Mouse (Mus musculus): Measurements from ENCODE around the gene Pomgnt1. TPM values are rescaled to one million over a fixed set of nuclear protein-coding genes. Genes with fewer than 3 reads are reported as not detected.

Gene Pomgnt1
- total and polyA plus RNA-seq, 2 experiments from 2014 or later: 57.6 to 80.3 TPM

DNA sequence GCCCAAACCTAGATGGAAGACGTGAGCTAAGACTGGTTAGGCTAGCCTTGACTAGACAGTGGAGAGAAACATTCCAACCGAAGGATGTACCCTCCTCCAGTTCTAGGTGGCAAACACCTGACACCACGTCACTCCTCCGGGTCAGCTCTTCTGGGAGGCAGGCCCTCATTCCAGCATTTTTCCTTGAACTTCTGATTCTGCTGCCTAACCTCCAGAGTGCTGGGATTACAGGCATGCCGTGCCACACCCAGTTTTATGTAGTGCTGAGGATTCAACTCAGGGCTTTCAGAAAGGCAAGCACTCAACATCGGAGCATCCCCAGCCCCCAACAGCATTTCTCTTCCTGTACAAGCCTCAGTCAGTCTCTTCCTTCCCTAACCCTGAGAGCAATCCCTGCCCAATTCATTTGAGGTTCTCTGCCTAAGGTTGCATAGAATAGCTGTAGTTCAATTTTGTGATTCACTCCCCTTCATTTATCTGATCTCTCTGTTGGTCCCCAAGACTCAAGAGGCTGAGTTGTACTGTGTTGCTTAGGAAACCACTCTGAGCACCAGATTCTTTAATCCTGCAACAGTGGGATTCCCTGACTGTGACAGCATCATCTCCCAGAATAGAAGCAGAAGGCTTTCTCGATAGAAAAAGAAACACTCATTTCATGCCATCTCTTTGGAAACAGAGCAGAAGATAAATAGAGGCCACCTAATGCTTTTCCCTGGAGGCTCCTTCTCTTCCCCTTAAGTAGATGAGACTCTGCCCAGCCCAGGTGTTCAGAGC, 17.3 kb downstream of the Pomgnt1 start:
- no peak for TF ChIP-seq CTCF (IDR thresholded peaks at IDR 0.05; ENCODE audit: low read depth)
- Histone ChIP-seq H3K27me3 (ENCODE audit: insufficient read depth, low read length) (no peaks in the 10 kb centered on the region), H3K27ac (ENCODE audit: low read depth, low read length) (peak overlapping the region; percentile 54; the same call in 1 of the 2 replicates), H3K4me3 (ENCODE audit: low read depth, low read length) (no peak overlapping the region), H3K4me1 (ENCODE audit: insufficient read depth) (peaks cover 5% of the 10 kb centered on the region; the same call in 1 of the 2 replicates), H3K9me3 (ENCODE audit: low read length) (no peaks in the 10 kb centered on the region), H3K9ac (no peak overlapping the region), H3K36me3 (ENCODE audit: insufficient read depth) (no peaks in the 10 kb centered on the region), H3K4me2 (ENCODE audit: low read depth) (no peak overlapping the region)
- DNase-seq (peak; percentile 61), ATAC-seq (peak; percentile 70)
- WGBS: 76% methylated on average over 7 of the region's 7 CpGs

DNA sequence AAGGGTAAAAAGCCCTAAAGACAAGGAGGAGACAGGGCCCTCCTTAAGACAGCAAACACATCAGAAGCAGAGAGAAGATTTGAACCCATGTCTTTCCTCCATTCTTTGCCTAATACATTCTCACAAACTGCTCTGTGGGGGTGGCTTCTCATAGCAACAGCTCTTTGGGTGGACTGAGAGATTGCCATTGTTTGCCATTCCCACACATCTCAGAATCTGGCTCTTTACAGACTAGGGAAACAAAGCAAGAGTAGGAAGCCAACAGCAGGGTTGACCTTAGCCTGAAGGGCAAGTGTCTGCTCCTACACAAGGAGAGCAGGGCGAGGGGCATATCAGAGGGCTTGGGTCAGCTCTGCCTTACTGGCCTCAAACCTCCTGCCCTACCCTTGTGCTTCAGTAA, 18.1 kb downstream of the Pomgnt1 start:
- TF ChIP-seq CTCF (IDR thresholded peaks at IDR 0.05; ENCODE audit: low read depth): no peak
- Histone ChIP-seq H3K4me1 (ENCODE audit: insufficient read depth) (peaks cover 5% of the 10 kb centered on the region; the same call in 1 of the 2 replicates), H3K9ac (no peak overlapping the region), H3K4me3 (ENCODE audit: low read depth, low read length) (no peak overlapping the region), H3K9me3 (ENCODE audit: low read length) (no peaks in the 10 kb centered on the region), H3K27me3 (ENCODE audit: insufficient read depth, low read length) (no peaks in the 10 kb centered on the region), H3K27ac (ENCODE audit: low read depth, low read length) (peak overlapping the region; percentile 54; the same call in 1 of the 2 replicates), H3K4me2 (ENCODE audit: low read depth) (no peak overlapping the region), H3K36me3 (ENCODE audit: insufficient read depth) (no peaks in the 10 kb centered on the region)
- DNase-seq (no peak), ATAC-seq (no peak)
- WGBS: 88% methylated on average over 1 of the region's 1 CpGs

DNA sequence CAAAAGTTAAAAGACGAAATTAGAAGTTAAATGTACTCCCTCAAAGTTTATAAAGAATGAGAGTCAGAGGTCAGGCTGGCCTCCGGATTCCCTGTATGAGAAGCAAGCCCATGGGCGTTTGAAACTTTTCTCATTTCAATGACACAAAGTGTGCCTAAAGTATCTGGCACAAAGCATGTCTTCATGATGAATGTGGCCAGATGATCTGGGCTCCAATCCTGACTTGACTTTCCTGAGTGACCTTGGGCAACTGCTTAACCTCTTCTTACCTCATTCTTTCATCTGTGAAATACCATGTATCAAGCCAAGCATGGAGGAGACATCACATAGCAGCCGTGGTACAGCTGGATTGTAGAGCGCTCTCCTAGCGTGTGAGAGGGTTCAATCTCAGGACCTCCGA, 18.6 kb downstream of the Pomgnt1 start:
- H3K27ac ChIP-seq (ENCODE audit: low read depth, low read length): no peak overlapping the region
- no peak overlapping the region for H3K4me2 ChIP-seq (ENCODE audit: low read depth)
- no peak for TF ChIP-seq CTCF (IDR thresholded peaks at IDR 0.05; ENCODE audit: low read depth)
- H3K36me3 ChIP-seq (ENCODE audit: insufficient read depth): no peaks in the 10 kb centered on the region
- no peak overlapping the region for H3K4me3 ChIP-seq (ENCODE audit: low read depth, low read length)
- no peak for DNase-seq
- no peak for ATAC-seq
- H3K4me1 ChIP-seq (ENCODE audit: insufficient read depth): peaks cover 5% of the 10 kb centered on the region; the same call in 1 of the 2 replicates
- no peaks in the 10 kb centered on the region for H3K9me3 ChIP-seq (ENCODE audit: low read length)
- H3K9ac ChIP-seq: no peak overlapping the region
- 88% methylated on average over 7 of the region's 7 CpGs for WGBS
- H3K27me3 ChIP-seq (ENCODE audit: insufficient read depth, low read length): no peaks in the 10 kb centered on the region

DNA sequence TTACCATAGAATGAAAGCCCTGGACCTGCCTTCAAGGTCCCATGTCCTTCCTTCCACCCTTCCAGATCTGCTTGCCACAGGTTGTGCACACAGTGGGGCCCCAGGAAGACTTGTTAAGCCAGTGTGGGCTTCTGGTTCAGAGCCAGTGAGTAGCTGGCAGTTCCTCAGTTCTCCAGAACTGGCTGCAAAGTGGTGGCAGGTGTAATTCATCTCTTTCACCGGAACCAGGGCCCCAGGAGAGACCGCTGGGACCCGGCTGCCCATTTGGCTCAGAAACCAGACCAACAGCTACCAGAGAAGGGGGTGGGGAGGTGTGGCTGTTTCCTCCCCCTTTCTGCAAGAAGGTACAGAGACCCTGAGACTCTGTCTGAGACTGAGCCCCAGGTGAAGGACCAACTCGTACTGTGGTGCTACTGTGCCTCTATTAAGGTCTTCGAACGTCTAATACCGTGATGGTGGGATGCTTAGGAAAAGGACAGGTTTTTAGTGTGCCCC, 19.7 kb downstream of the Pomgnt1 start:
- no peak overlapping the region for H3K27ac ChIP-seq (ENCODE audit: low read depth, low read length)
- TF ChIP-seq CTCF (IDR thresholded peaks at IDR 0.05; ENCODE audit: low read depth): no peak
- ATAC-seq (no peak), DNase-seq (no peak)
- no peaks in the 10 kb centered on the region for H3K9me3 ChIP-seq (ENCODE audit: low read length)
- no peaks in the 10 kb centered on the region for H3K27me3 ChIP-seq (ENCODE audit: insufficient read depth, low read length)
- peak overlapping the region; percentile 88 for H3K4me2 ChIP-seq (ENCODE audit: low read depth)
- WGBS: 5% methylated on average over 7 of the region's 7 CpGs
- H3K4me3 ChIP-seq (ENCODE audit: low read depth, low read length): peak overlapping the region; percentile 70
- no peaks in the 10 kb centered on the region for H3K36me3 ChIP-seq (ENCODE audit: insufficient read depth)
- H3K4me1 ChIP-seq (ENCODE audit: insufficient read depth): peaks cover 5% of the 10 kb centered on the region; the same call in 1 of the 2 replicates
- H3K9ac ChIP-seq: no peak overlapping the region

DNA sequence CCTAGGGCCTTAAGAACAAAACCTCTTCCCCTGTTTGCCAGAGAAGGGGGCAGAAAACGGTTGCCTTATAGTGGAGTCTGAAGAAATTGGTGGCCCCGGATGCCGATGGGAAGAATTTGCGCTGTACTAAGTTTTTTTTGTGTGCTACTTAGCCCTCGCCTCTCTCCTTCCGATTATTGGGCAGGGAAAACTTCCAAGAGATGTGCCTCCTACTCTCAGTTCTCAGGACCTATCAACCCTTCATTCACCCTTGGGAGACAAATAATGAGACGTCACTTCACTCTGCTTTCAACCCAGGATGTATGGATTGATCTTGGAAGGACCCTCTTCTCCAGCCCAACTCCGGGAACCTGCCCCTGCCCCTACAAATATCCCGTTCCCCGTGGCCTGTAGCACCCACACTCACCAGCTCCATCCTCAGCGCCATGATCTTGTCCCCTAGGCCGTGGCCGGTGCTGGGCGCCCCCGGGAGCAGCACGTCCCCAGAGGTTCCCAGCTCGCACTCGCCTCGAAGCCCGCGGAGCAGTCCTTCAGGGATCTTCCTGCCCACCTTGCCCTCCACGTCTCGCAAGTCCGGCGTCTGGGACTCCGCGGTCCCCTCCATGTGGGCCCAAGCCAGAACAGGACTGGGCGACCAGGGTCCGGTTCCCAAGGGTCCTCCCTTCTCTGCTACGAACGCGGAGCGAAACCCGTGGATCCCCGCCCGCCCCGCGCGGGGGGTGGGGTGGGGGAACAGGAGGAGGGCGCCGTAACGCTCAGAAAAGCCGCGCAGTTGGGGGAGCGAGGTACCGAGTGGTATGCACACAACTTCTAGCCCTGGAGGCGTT, 20.5 kb downstream of the Pomgnt1 start:
- Histone ChIP-seq H3K27ac (ENCODE audit: low read depth, low read length) (peak overlapping the region; percentile 30; the same call in 1 of the 2 replicates), H3K27me3 (ENCODE audit: insufficient read depth, low read length) (no peaks in the 10 kb centered on the region), H3K9me3 (ENCODE audit: low read length) (no peaks in the 10 kb centered on the region), H3K36me3 (ENCODE audit: insufficient read depth) (no peaks in the 10 kb centered on the region), H3K4me2 (ENCODE audit: low read depth) (peak overlapping the region; percentile 88), H3K4me3 (ENCODE audit: low read depth, low read length) (peak overlapping the region; percentile 70), H3K4me1 (ENCODE audit: insufficient read depth) (peaks cover 5% of the 10 kb centered on the region; the same call in 1 of the 2 replicates), H3K9ac (peak overlapping the region; percentile 73)
- under 1% methylated on average over 47 of the region's 47 CpGs for WGBS
- DNase-seq (peak; percentile 70), ATAC-seq (peak; percentile 84)
- TF ChIP-seq CTCF (IDR thresholded peaks at IDR 0.05; ENCODE audit: low read depth): peak; percentile 2; the same call in 1 of the 2 replicates

DNA sequence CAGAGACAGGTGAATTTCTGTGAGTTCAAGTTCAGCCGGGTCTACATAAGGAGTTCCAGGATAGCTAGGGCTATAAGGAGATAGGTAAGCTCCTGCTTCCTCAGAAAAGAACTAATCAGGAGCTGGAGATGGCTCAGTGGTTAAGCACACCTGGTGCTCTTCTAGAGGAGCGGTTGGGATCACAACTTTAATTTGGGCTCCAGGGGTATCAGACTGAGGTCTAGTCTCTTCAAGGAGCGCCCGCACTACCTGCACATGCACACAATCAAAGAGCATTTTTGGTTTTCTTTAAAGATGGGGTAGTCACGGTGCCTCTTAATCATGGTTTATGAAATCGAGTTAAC, 26.1 kb downstream of the Pomgnt1 start:
- Histone ChIP-seq H3K4me1 (ENCODE audit: insufficient read depth) (peaks cover 4% of the 10 kb centered on the region; the same call in 1 of the 2 replicates), H3K4me3 (ENCODE audit: low read depth, low read length) (peak overlapping the region; percentile 80), H3K9ac (peak overlapping the region; percentile 93), H3K4me2 (ENCODE audit: low read depth) (peak overlapping the region; percentile 66), H3K27ac (ENCODE audit: low read depth, low read length) (peak overlapping the region; percentile 89), H3K36me3 (ENCODE audit: insufficient read depth) (peaks cover 32% of the 10 kb centered on the region), H3K9me3 (ENCODE audit: low read length) (no peaks in the 10 kb centered on the region), H3K27me3 (ENCODE audit: insufficient read depth, low read length) (no peaks in the 10 kb centered on the region)
- 17% methylated on average over 6 of the region's 6 CpGs for WGBS
- TF ChIP-seq CTCF (IDR thresholded peaks at IDR 0.05; ENCODE audit: low read depth): no peak
- no peak; the same call in 1 of the 2 replicates for ATAC-seq
- DNase-seq: no peak

Measured in forebrain, postnatal 0 days (tissue).